ENCODE assay signal across 8 mouse cellular contexts in the genomic region with DNA sequence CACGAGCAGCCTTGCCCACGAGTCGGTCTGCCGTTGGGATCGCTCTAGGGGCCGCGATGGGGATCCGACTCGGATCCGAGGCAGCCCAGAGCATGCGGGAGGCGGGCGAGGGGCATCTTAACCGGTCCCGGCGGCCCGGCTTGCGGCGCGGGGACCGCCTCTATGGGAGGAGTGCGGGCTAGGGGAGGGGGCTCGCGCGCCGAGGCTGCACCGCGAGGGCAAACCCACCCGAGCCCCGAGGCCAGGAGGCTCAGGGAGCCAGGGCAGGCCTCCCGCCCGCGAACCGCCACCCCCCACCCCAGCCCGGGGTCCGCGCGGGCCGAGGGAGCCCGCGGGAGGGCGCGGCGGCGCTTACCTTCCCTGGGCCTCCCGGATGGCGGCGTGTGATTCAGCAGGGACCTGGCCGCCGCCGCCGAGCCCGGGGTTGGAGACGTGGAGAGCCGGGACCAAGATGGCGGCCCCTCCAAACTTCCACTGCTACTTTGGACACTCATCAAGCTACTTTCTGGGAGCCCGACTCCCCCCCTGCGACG. TPM values are rescaled to one million over a fixed set of nuclear protein-coding genes. Genes with fewer than 3 reads are reported as not detected.
DNase-seq lines count a peak whose midpoint lies in the region; ATAC-seq and TF ChIP-seq lines count a peak whose summit lies in the region.

No protein-coding gene starts in this region.

- peak; percentile 25 for ATAC-seq in CD4-positive, CD25-positive, alpha-beta regulatory T cell, adult 4 months
- ATAC-seq in erythroid progenitor cell, adult 5-6 weeks (replicated peaks; ENCODE audit: low FRiP score, poor library complexity, severe bottlenecking) = 0 out of 2 replicates have a peak, but pooled peaks have one; percentile 30
- peak; percentile 57 for ATAC-seq in heart, embryonic 16.5 days (replicated peaks; ENCODE audit: extremely low read depth, insufficient read depth, low FRiP score)
- peak; percentile 46 for ATAC-seq in lung, postnatal 0 days

- peak overlapping the region; percentile 99 for H3K27ac ChIP-seq in bone marrow, adult 2 months (ENCODE audit: control insufficient read depth, insufficient read depth, low read depth, low read length, poor library complexity)
- peak overlapping the region; percentile 100 for H3K27ac ChIP-seq in heart, embryonic 16.5 days (ENCODE audit: low read length)
- peak overlapping the region; percentile 99 for H3K27ac ChIP-seq in lung, postnatal 0 days (ENCODE audit: low read length)

- DNase-seq in layer of hippocampus, postnatal 10 days (ENCODE audit: low spot score in 2 of 2) = peak; percentile 70 to 76
- DNase-seq in lung, postnatal 0 days (ENCODE audit: low spot score) = peak; percentile 81
- DNase-seq in ovary, postnatal 10 days (ENCODE audit: low spot score) = peak; percentile 56
- peak; percentile 83 for DNase-seq in thymus, postnatal 14 days

- no peaks in the 10 kb centered on the region; the same call in 1 of the 2 replicates for H3K4me1 ChIP-seq in bone marrow, adult 2 months (ENCODE audit: control insufficient read depth, insufficient read depth, low read length)
- H3K4me1 ChIP-seq in heart, embryonic 16.5 days (ENCODE audit: control insufficient read depth, insufficient read depth, low read length) = peaks cover 24% of the 10 kb centered on the region
- H3K4me1 ChIP-seq in lung, postnatal 0 days (ENCODE audit: insufficient read depth, low read depth, low read length) = no peaks in the 10 kb centered on the region

- WGBS in bone marrow, adult 2 months = 1% methylated on average over 58 of the region's 59 CpGs
- WGBS in heart, embryonic 16.5 days = under 1% methylated on average over 58 of the region's 59 CpGs
- WGBS in lung, postnatal 0 days = under 1% methylated on average over 37 of the region's 59 CpGs

- peak; percentile 37; the same call in 1 of the 2 replicates for TF ChIP-seq POLR2A in bone marrow, adult 2 months (IDR thresholded peaks at IDR 0.05; ENCODE audit: borderline replicate concordance, control insufficient read depth, low read depth, low read length)

- H3K4me3 ChIP-seq in bone marrow, adult 2 months (replicated peaks; ENCODE audit: control insufficient read depth, low read depth, low read length) = peak overlapping the region; percentile 86
- peak overlapping the region; percentile 92 for H3K4me3 ChIP-seq in heart, embryonic 16.5 days (ENCODE audit: low read length)
- peak overlapping the region; percentile 93 for H3K4me3 ChIP-seq in lung, postnatal 0 days (ENCODE audit: low read depth, low read length)

- TF ChIP-seq EP300 in lung, postnatal 0 days (IDR thresholded peaks at IDR 0.05) = no peak

- H3K9ac ChIP-seq in heart, embryonic 16.5 days (ENCODE audit: low read length) = peak overlapping the region; percentile 99
- H3K9ac ChIP-seq in lung, postnatal 0 days (replicated peaks; ENCODE audit: low read depth) = peak overlapping the region; percentile 97

- no peaks in the 10 kb centered on the region for H3K27me3 ChIP-seq in heart, embryonic 16.5 days (ENCODE audit: control insufficient read depth, insufficient read depth, low read length)
- no peaks in the 10 kb centered on the region for H3K27me3 ChIP-seq in lung, postnatal 0 days (replicated peaks; ENCODE audit: insufficient read depth, low read length)

- no peaks in the 10 kb centered on the region for H3K36me3 ChIP-seq in heart, embryonic 16.5 days (ENCODE audit: control insufficient read depth, insufficient read depth)
- no peaks in the 10 kb centered on the region for H3K36me3 ChIP-seq in lung, postnatal 0 days (ENCODE audit: insufficient read depth, low read length)

- no peaks in the 10 kb centered on the region for H3K9me3 ChIP-seq in heart, embryonic 16.5 days (replicated peaks; ENCODE audit: control insufficient read depth, low read length)
- H3K9me3 ChIP-seq in lung, postnatal 0 days (ENCODE audit: low read length) = no peaks in the 10 kb centered on the region

- TF ChIP-seq CTCF in bone marrow, adult 2 months (IDR thresholded peaks at IDR 0.05; ENCODE audit: control insufficient read depth, insufficient read depth, low read length) = no peak
- no peak for TF ChIP-seq CTCF in lung, postnatal 0 days (IDR thresholded peaks at IDR 0.05)

- peak overlapping the region; percentile 83 for H3K4me2 ChIP-seq in heart, embryonic 16.5 days (ENCODE audit: low read depth, low read length)
- H3K4me2 ChIP-seq in lung, postnatal 0 days (replicated peaks; ENCODE audit: low read depth, low read length) = peak overlapping the region; percentile 65

RNA-seq across cellular contexts. Expression of gene Tlk1, which starts 0.6 kb away (rescaled TPM):
- polyA plus RNA-seq in CD4-positive, CD25-positive, alpha-beta regulatory T cell, adult 4 months (2017; shearing (Covaris generic)) = 10 to 100 TPM; 41.7 to 42.6 TPM
- polyA plus RNA-seq in bone marrow, adult 2 months (2011; ENCODE audit: insufficient read depth, insufficient read length, low replicate concordance, missing spikeins) = 39.5 and 79.6 TPM in 2 replicates
- total RNA-seq in erythroid progenitor cell, adult 5-6 weeks (2015; ENCODE audit: low replicate concordance) = 134 and 172 TPM in 2 replicates
- 126 and 148 TPM in 2 replicates for total RNA-seq in erythroid progenitor cell, adult 5-6 weeks (2017; ENCODE audit: low replicate concordance)
- 19.4 and 19.7 TPM in 2 replicates for polyA plus RNA-seq in heart, embryonic 16.5 days (2015; fragmentation: Nextera tagmentation; extraction: Ambion mirVana)
- 10 to 100 TPM; 61.8 to 63.8 TPM for total RNA-seq in layer of hippocampus, postnatal 10 days (2021)
- 23.7 and 27.8 TPM in 2 replicates for polyA plus RNA-seq in lung, postnatal 0 days (2015; fragmentation: Nextera tagmentation; extraction: Ambion mirVana)

Comparison
In these comparisons a context has a peak if more than half of its experiments do, and no peak if none do; other contexts are left out.
1. Peak in every context shown above with its lines: DNase-seq, ATAC-seq, H3K4me3 ChIP-seq and H3K27ac ChIP-seq.